Mouse (Mus musculus) liver, adult 2 months (tissue): Measurements from ENCODE around the gene Caskin1. TPM values are rescaled to one million over a fixed set of nuclear protein-coding genes. Genes with fewer than 3 reads are reported as not detected.

Experiments used
- DNase-seq: peaks from one replicate; pipeline ENCODE4 v3.0.0-alpha.2; 2011; ENCODE audit warnings: low read depth, low spot score; ENCODE audit errors: extremely low read depth
- H3K27ac ChIP-seq: fragments of 200-500 bp; replicated peaks from 2 replicates; pipeline ENCODE4 v1.5.1; 2012; ENCODE audit warnings: low read depth, mild to moderate bottlenecking, control low read depth, inconsistent platforms, low read length; ENCODE audit not compliant: insufficient read depth
- H3K27me3 ChIP-seq: fragments of 200-500 bp; 2 replicates; pipeline ENCODE4 v1.6.1; 2012; ENCODE audit warnings: mild to moderate bottlenecking, moderate library complexity, low read length, inconsistent platforms; ENCODE audit not compliant: control insufficient read depth, insufficient read depth
- H3K36me3 ChIP-seq: fragments of 200-500 bp; 2 replicates; pipeline ENCODE4 v1.6.1; 2012; ENCODE audit warnings: low read length, inconsistent platforms; ENCODE audit not compliant: control insufficient read depth, insufficient read depth
- H3K4me1 ChIP-seq: fragments of 200-500 bp; 2 replicates; pipeline ENCODE4 v1.6.1; 2011; ENCODE audit warnings: low read length; ENCODE audit not compliant: control insufficient read depth, insufficient read depth
- H3K4me3 ChIP-seq: fragments of 200-500 bp; 2 replicates; pipeline ENCODE4 v1.5.1; 2011; ENCODE audit warnings: low read depth, mild to moderate bottlenecking, control low read depth, low read length, moderate library complexity; ENCODE audit not compliant: insufficient read depth
- H3K79me2 ChIP-seq: fragments of 200-500 bp; 2 replicates; pipeline ENCODE4 v1.6.1; 2012; ENCODE audit warnings: inconsistent platforms, mild to moderate bottlenecking, low read length, moderate library complexity; ENCODE audit not compliant: control insufficient read depth, insufficient read depth
- H3K9ac ChIP-seq: fragments of 200-500 bp; 2 replicates; pipeline ENCODE4 v1.6.1; 2012; ENCODE audit warnings: low read depth, mild to moderate bottlenecking, control low read depth, inconsistent platforms, low read length
- CTCF ChIP-seq: fragments of 200-500 bp; IDR thresholded peaks from 2 replicates; pipeline ENCODE4 v1.5.1; 2011; ENCODE audit warnings: low read depth, low read length, control low read depth
- POLR2A ChIP-seq: fragments of 200-500 bp; IDR thresholded peaks from 2 replicates; pipeline ENCODE4 v1.6.1; 2011; ENCODE audit warnings: low read length, control low read depth; ENCODE audit not compliant: insufficient read depth; ENCODE audit errors: extremely low read depth
- WGBS: fragments of 180-500 bp; shearing (Covaris S2); methylation state at CpG from one replicate; pipeline ENCODE4 v1.1.7; 2018; 5-methylcytosine and 5-hydroxymethylcytosine counted together
- polyA plus RNA-seq: library from polyadenylated mRNA; depleted of rRNA; stranded (reverse); fragments of >200 nt; gene quantifications from 2 replicates; pipeline ENCODE4 v1.2.3, GENCODE M21; 2012
- total RNA-seq: library from RNA; depleted of rRNA; stranded (reverse); fragments of >200 nt; gene quantifications from 2 replicates; pipeline ENCODE4 v1.2.3, GENCODE M21; 2014

Gene Caskin1
- total and polyA plus RNA-seq, 2 experiments: 0.18 TPM

DNA sequence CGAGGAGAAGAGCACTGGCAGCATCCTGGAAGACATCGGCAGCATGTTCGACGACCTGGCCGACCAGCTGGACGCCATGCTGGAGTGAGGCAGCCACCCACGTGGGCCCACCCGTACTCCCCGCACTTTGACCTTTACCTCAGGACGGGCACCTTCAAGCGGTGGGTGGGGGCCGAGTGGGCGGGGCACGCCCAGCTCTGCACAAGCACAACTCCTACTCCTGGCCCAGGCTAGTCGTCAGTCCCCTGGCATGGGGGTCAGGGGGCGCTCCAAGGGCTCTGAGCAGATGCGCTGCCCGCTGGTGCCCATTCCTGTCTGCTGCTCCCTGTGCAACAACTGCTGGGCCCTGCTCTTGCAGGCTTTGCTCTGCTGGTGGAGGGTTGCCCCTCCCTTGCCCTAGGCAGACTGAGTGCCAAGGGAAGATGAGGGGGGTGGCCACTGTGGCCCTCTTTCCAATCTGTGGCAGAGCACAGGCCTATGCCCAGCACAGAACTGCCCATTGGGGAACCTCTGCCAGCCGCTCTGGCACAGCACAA lies 18.8 kb downstream of the Caskin1 start:
- Histone ChIP-seq H3K79me2 (no peaks in the 10 kb centered on the region), H3K9ac (no peak overlapping the region), H3K4me1 (no peaks in the 10 kb centered on the region), H3K36me3 (peaks cover 10% of the 10 kb centered on the region; the same call in 1 of the 2 replicates), H3K27ac (no peak overlapping the region), H3K4me3 (no peak overlapping the region), H3K27me3 (no peaks in the 10 kb centered on the region)
- no peak for TF ChIP-seq CTCF
- no peak for TF ChIP-seq POLR2A
- no peak for DNase-seq
- 41% methylated on average over 19 of the region's 19 CpGs for WGBS

DNA sequence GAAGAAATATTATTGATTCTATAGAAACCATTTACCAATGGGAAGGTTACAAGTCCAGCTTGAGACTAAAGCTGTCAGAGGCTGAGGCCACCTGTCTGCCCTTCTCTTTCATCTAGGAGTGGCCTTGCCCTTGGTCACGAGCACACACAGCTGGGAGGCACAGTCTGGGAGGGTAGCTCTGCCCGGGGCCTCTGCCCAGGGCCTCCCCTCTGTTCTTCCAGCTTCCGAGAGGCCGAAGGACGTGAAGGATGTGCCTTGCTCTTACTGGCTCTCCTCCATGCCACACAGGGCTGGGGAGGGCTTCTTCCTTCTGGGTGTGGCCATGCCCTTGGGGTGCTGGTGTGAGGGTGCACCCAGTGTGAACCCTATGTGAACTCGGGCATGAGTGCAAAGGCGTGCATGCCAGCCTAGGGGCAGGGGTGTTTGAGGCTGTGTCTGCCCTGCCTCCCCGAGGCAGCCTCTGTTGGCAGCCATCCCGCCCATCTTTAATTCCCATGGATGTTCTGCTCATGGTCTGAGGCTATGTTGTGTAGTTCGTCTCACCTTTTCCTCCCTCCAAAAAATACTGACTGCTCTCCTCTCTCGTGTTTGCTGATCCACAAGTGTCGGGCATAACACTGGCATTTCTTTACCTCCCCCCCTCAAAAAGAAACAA lies 19.5 kb downstream of the Caskin1 start:
- WGBS: 91% methylated on average over 12 of the region's 12 CpGs
- TF ChIP-seq POLR2A: no peak
- no peak for TF ChIP-seq CTCF
- Histone ChIP-seq H3K4me1 (no peaks in the 10 kb centered on the region), H3K36me3 (peaks cover 10% of the 10 kb centered on the region; the same call in 1 of the 2 replicates), H3K27me3 (no peaks in the 10 kb centered on the region), H3K9ac (no peak overlapping the region), H3K4me3 (no peak overlapping the region), H3K79me2 (no peaks in the 10 kb centered on the region), H3K27ac (no peak overlapping the region)
- DNase-seq: no peak

DNA sequence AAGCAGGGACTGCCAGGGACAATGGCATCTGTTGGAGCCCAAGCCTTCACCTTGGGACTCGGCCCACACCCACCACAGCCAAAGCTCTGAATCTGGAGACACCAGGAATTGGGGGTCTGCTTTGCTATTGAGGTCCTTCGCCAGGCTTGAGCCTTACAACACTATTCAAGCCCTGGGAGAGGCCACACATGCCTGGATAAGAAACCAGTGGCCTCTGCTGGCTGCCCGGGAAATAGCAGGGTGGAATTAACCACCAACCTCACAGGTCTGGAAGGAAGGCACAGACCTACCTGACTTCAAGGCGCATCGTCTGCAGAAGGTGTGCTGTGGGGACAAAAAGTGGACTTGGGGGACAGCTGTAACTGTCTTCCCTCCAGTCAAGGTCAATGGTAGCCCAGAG lies 25.2 kb downstream of the Caskin1 start:
- Histone ChIP-seq H3K79me2 (no peaks in the 10 kb centered on the region), H3K9ac (no peak overlapping the region), H3K27me3 (no peaks in the 10 kb centered on the region), H3K4me1 (no peaks in the 10 kb centered on the region), H3K27ac (no peak overlapping the region), H3K4me3 (no peak overlapping the region), H3K36me3 (peaks cover 17% of the 10 kb centered on the region)
- DNase-seq: peak; percentile 8
- TF ChIP-seq POLR2A: no peak
- TF ChIP-seq CTCF: peak; percentile 63
- WGBS: 73% methylated on average over 5 of the region's 5 CpGs

DNA sequence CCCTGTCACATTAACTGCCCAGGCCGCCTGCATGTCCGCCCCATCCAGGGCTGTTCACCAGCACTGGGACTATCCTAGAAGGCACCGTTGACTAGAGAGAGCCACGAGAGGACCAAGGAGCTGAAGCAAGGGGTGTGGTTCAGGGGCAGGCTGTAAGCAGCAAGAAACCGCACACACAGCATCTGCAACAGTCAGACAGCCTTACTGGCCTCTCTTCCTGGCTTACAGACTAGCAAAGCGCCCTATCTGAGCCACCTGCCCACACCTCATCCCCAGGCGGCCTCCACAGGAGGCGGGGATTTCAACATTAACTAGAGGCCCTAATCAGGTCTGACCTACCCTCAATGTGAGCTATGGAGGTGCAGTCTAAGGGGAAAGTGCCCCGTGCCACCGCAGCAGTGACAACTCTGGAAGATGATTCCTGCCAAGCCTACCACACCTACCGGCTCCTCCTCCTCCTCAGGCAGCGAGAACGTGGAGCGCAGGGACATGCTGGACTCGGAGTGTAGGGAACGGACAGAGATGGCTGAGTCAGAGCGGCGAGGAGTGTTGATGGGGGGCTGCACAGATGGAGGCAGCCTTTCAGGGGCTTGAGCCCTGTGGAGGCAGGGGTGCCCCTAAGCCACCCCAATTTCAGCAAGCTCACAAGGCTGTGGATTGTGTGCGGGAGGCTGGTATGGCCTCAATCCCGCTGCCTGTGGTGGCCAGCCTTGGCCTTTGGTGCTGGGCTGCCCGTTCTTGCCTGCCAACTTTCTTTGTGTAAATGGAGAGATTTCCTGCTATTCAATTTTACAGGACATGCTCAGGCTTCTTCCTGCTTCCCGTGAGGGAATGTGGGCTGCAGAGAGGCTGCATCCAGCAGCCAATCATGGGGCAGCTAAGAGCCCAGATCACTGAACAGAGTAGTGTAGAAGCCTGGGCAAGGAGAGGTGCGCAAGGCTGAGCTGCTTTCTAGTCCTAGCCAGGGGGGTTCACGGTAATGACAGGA lies 26.2 kb downstream of the Caskin1 start:
- WGBS: 85% methylated on average over 24 of the region's 24 CpGs
- H3K27me3 ChIP-seq: no peaks in the 10 kb centered on the region
- peaks cover 15% of the 10 kb centered on the region for H3K36me3 ChIP-seq
- H3K79me2 ChIP-seq: no peaks in the 10 kb centered on the region
- DNase-seq: no peak
- peak overlapping the region; percentile 32 for H3K27ac ChIP-seq
- H3K9ac ChIP-seq: 0 out of 2 replicates have a peak overlapping the region, but pooled peaks have one; percentile 2
- H3K4me1 ChIP-seq: no peaks in the 10 kb centered on the region
- TF ChIP-seq CTCF (no peak), POLR2A (no peak)
- peak overlapping the region; percentile 11; the same call in 1 of the 2 replicates for H3K4me3 ChIP-seq

DNA sequence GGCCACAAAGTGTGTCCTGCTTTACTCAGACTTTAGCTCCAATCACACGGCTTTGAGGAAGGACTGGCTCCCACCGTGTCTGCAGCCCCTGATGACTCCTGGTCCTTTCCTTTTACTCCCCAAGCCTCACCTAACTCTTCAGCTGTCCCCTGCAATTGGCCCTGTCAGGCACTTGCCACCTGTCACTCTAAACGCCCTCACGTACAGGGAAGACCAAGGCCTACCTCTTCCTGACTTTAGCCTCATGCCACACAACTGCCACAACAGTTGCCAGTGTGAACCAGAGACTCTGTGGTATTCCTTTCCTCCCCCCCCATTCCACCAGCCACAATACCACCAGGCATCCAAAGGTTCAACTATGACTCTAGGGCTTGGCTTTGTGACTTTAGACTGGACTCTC lies 32.0 kb downstream of the Caskin1 start:
- Histone ChIP-seq H3K27me3 (no peaks in the 10 kb centered on the region), H3K79me2 (peaks cover 23% of the 10 kb centered on the region), H3K9ac (no peak overlapping the region), H3K36me3 (peaks cover 7% of the 10 kb centered on the region), H3K4me3 (no peak overlapping the region), H3K27ac (no peak overlapping the region), H3K4me1 (no peaks in the 10 kb centered on the region)
- WGBS: 87% methylated on average over 4 of the region's 4 CpGs
- TF ChIP-seq POLR2A (no peak), CTCF (no peak)
- no peak for DNase-seq
